Mouse (Mus musculus): ENCODE measurements around the gene Copb2. TPM values are rescaled to one million over a fixed set of nuclear protein-coding genes. Genes with fewer than 3 reads are reported as not detected.

Gene Copb2
- polyA plus RNA-seq, 1 experiment from 2014 or later: 175 TPM

DNA sequence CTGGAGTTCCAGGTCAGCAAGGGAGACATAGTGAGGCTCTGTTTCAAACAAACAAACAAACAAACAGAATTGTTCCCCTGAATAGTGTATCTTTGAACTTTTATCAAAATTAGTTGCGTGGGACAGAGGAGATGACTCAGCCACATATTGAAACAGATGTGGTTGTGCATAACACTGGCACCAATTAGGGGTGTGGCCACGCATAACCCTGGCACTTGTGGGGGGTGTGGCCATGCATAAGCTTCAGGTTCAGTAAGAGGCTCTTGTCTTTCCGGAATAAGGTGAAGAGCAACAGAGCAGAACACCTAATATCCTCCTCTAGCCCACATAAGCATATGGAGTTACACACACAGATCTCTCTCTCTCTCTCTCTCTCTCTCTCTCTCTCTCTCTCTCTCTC lies 19.5 kb upstream of the Copb2 start:
- Histone ChIP-seq H3K9ac (no peak overlapping the region), H3K4me1 (no peaks in the 10 kb centered on the region), H3K27ac (no peak overlapping the region), H3K36me3 (no peaks in the 10 kb centered on the region), H3K9me3 (replicated peaks) (no peaks in the 10 kb centered on the region), H3K4me2 (replicated peaks) (no peak overlapping the region), H3K27me3 (peaks cover 9% of the 10 kb centered on the region; the same call in 1 of the 2 replicates), H3K4me3 (no peak overlapping the region)
- ATAC-seq (ENCODE audit: low FRiP score): no peak
- 82% methylated on average over 3 of the region's 3 CpGs for WGBS

DNA sequence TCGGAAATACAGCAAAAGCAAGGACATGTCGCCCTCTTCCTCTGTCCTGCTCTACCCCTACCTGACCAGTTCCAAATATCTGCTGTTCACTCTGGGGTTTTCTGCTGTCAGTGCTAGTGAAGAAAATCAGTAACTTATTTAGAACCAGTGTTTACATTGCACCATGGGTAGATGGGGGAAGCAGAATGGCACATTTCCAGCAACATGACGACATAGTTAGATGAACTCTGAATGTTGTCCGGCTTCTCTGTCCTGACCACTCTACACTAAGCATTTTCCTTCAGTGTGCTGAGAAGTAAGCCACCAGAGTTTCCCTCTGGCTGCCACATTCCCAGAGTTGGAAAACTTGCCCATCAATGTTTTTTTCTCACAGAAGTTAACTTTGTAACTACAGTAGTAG lies 20.3 kb downstream of the Copb2 start:
- ATAC-seq (ENCODE audit: low FRiP score): no peak
- no peaks in the 10 kb centered on the region for H3K9me3 ChIP-seq (replicated peaks)
- peaks cover 88% of the 10 kb centered on the region for H3K36me3 ChIP-seq
- H3K9ac ChIP-seq: no peak overlapping the region
- no peaks in the 10 kb centered on the region for H3K27me3 ChIP-seq
- WGBS: 94% methylated on average over 4 of the region's 4 CpGs
- H3K4me2 ChIP-seq (replicated peaks): no peak overlapping the region
- no peak overlapping the region for H3K27ac ChIP-seq
- H3K4me3 ChIP-seq: no peak overlapping the region
- H3K4me1 ChIP-seq: no peaks in the 10 kb centered on the region

DNA sequence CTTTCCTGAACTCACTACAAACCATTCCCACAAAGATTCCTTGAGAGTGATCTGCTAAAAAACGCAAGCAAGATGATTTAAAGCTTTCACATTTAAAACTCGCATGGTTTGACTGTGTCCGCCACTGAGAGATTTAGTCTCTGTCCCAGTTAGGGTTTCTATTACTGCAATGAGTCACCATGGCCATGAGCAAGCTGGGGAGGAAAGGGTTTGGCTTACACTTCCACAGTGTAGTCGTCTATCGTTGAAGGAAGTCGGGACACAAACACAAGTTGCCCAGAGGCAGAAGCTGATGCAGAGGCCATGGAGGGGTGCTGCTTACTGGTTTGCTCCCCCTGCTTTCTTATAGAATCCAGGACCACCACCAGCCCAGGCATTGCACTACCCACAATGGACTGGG lies 36.6 kb downstream of the Copb2 start:
- no peaks in the 10 kb centered on the region for H3K27me3 ChIP-seq
- H3K27ac ChIP-seq: no peak overlapping the region
- H3K9ac ChIP-seq: 0 out of 2 replicates have a peak overlapping the region, but pooled peaks have one; percentile 13
- H3K36me3 ChIP-seq: peaks cover 29% of the 10 kb centered on the region
- H3K9me3 ChIP-seq (replicated peaks): no peaks in the 10 kb centered on the region
- ATAC-seq (ENCODE audit: low FRiP score): no peak
- H3K4me3 ChIP-seq: peak overlapping the region; percentile 93; the same call in 1 of the 2 replicates
- 87% methylated on average over 6 of the region's 6 CpGs for WGBS
- peaks cover 14% of the 10 kb centered on the region for H3K4me1 ChIP-seq
- peak overlapping the region; percentile 96; the same call in 1 of the 2 replicates for H3K4me2 ChIP-seq (replicated peaks)

DNA sequence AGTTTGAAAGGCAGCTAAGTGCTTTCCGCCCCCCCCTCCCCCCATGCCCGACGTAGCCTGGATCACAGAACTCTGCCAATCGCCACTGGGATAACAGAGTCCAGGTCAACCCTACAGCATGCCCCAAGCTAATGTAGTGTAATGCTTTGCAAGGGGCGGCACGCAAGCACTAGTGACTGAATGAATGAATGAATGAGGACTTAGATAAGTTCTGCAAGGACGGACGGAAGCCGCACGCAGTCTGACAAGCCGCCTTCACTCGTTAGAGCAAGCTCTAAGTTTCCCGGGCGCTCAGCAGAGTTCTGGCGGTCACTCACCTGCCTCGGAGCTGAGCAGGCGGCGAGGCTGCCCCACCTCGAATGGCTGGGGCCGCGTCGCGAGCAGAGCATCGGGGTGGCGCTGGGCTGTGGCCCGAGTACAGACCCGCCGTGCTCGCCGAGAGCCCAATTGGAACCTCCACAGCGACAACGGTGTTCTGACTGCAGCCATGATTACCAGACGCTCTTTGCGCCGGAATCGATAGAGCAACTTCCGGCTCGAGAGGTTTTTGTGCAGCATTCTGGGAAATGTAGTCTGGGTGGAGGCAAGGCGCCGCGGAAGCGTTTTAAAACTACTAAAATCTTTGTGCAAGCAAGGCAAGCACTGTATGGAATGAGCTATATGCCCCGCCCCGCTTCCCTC lies 37.8 kb downstream of the Copb2 start, which contains the start of gene Mrps22:
TSS of gene Mrps22 (minus strand) at position 505 of the 681 bp plus-strand sequence.
- H3K9ac ChIP-seq: peak within 1 kb of the TSS; percentile 82
- peaks cover 14% of the 10 kb centered on the region for H3K4me1 ChIP-seq
- peaks cover 19% of the 10 kb centered on the region for H3K36me3 ChIP-seq
- ATAC-seq (ENCODE audit: low FRiP score): peak; percentile 94
- H3K4me2 ChIP-seq (replicated peaks): peak within 1 kb of the TSS; percentile 96
- H3K27ac ChIP-seq: peak within 1 kb of the TSS; percentile 60; the same call in 1 of the 2 replicates
- H3K9me3 ChIP-seq (replicated peaks): no peaks in the 10 kb centered on the region
- H3K27me3 ChIP-seq: no peaks in the 10 kb centered on the region
- peak within 1 kb of the TSS; percentile 93 for H3K4me3 ChIP-seq
- under 1% methylated on average over 44 of the region's 44 CpGs for WGBS

DNA sequence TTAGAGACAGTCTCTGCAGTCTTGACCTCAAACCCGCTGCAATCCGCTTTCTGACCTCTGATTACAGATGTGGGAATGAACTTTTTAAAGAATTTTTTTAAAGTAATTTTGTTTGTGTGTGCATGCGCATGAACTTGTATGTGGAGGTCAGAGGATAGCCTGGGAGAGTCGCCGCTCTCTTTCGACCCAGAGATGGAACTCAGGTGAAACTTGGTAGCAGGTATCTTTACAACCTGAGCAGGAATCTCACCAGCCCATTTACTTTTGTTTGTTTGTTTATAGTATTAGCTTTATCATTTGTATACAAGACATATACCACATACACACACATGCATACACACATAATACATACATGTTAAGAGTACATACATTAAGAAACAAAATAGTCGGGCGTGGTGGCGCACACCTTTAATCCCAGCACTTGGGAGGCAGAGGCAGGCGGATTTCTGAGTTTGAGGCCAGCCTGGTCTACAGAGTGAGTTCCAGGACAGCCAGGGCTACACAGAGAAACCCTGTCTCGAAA lies 38.4 kb downstream of the Copb2 start:
- peaks cover 13% of the 10 kb centered on the region for H3K36me3 ChIP-seq

DNA sequence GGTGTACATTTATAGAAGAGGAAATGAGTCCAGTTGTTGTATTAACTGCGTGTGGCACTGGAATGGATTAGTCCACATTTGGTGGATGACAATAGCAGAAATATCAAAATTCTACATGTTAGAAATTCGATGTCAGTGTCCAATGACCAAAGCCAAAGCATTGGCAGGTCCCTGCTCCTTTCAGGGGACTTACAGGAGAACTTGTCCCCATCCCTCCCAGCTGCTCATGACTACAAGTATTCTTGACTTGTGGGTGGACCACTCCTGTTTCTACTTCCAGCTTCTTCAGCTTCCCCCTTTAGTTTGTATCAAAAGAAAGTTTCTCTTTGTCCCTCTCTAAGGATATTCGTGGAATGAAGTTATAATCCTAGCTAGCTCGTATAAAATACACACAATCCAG lies 41.4 kb downstream of the Copb2 start:
- H3K9me3 ChIP-seq (replicated peaks): no peaks in the 10 kb centered on the region

More for the DNA sequence above, 38.4 kb downstream of the Copb2 start:
- Histone ChIP-seq H3K9me3 (replicated peaks) (no peaks in the 10 kb centered on the region), H3K9ac (no peak overlapping the region), H3K4me3 (peak overlapping the region; percentile 93), H3K27me3 (no peaks in the 10 kb centered on the region), H3K4me1 (peaks cover 14% of the 10 kb centered on the region), H3K27ac (no peak overlapping the region), H3K4me2 (replicated peaks) (peak overlapping the region; percentile 96)
- ATAC-seq (ENCODE audit: low FRiP score): peak; percentile 40
- 53% methylated on average over 11 of the region's 11 CpGs for WGBS

DNA sequence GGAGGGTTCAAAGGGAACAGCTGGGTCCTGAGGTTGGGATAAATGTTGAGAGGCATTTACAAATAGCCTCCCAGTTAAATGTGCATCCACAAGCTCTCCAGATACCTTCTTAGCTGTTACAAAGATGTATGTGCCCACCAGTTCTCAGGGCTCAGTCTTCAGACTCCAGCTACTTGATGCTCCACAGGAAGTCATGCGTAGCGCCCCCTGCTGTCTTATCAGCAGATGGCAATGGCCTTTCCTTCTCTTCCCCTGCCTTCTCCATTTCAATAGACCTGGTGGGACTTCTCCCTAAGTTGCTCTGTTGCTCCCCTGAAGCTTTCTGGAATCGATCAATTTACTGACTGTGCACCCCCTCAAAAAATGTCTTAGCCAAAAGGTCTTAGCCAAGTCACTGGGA lies 65.0 kb downstream of the Copb2 start:
- Histone ChIP-seq H3K4me3 (no peak overlapping the region), H3K9ac (no peak overlapping the region), H3K36me3 (no peaks in the 10 kb centered on the region), H3K27ac (no peak overlapping the region), H3K27me3 (0 out of 2 replicates have a peak, but pooled peaks cover 2% of the 10 kb centered on the region), H3K4me2 (replicated peaks) (no peak overlapping the region), H3K4me1 (peaks cover 6% of the 10 kb centered on the region; the same call in 1 of the 2 replicates), H3K9me3 (replicated peaks) (no peaks in the 10 kb centered on the region)
- WGBS: 44% methylated on average over 3 of the region's 3 CpGs
- no peak for ATAC-seq (ENCODE audit: low FRiP score)

More for the DNA sequence above, 41.4 kb downstream of the Copb2 start:
- Histone ChIP-seq H3K4me3 (no peak overlapping the region), H3K36me3 (no peaks in the 10 kb centered on the region), H3K4me2 (replicated peaks) (no peak overlapping the region), H3K4me1 (peaks cover 14% of the 10 kb centered on the region), H3K27me3 (no peaks in the 10 kb centered on the region), H3K9ac (no peak overlapping the region), H3K27ac (no peak overlapping the region)
- no peak for ATAC-seq (ENCODE audit: low FRiP score)
- 79% methylated on average over 4 of the region's 4 CpGs for WGBS

DNA sequence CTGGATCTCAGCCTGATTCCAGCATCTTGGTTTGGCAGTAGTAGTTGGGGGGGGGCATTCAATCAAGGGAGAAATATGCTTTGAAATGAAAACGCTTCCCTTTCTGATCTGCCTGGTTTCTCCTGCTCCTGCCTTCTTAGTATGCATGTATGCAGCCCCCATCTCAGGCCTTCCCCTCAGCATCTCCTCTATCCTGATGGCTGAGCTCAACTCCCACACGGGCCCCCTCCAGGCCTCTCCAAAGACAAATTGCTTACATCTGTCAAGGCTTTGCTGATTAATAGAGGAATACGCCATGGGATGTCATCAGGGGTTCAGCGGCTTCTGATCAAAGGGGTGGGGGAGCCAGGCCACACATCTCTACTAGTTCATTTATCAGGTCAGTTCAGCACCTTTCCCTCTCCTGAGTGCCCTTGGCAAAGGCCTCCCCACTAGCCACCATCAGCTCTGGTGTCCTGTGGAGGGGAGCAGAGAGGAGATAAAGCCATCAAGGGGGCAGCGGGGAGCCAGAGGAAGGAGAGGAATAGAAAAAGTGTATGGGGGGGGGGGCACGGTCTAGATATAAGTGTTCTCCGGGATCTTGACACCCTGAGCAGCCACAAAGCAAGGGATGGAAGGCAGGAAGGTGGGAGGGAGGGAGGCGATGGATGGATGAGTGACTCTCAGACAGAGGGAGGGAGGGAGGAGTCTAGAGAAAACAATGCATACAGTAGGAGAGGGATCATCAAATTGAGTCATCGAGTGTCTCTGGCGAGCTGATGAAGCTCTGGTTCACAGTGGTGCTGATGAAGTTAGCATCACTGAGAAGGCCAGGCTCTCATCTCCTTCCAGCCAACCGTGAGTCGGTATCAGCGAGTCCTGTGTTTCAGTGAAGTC lies 70.0 kb downstream of the Copb2 start:
- Histone ChIP-seq H3K27ac (no peak overlapping the region), H3K27me3 (no peaks in the 10 kb centered on the region), H3K4me1 (peaks cover 9% of the 10 kb centered on the region; the same call in 1 of the 2 replicates), H3K9ac (no peak overlapping the region), H3K4me2 (replicated peaks) (no peak overlapping the region), H3K4me3 (no peak overlapping the region), H3K36me3 (no peaks in the 10 kb centered on the region), H3K9me3 (replicated peaks) (no peaks in the 10 kb centered on the region)
- no peak for ATAC-seq (ENCODE audit: low FRiP score)
- 72% methylated on average over 13 of the region's 13 CpGs for WGBS

Other genes with a start within 250 kb of the Copb2 start
- gene Rbp1, start 140.8 kb upstream of the Copb2 start, polyA plus RNA-seq (2016; fragmentation: Nextera tagmentation; extraction: Ambion mirVana): 53.2 and 57.8 TPM in 2 replicates
- 0.67 and 1.1 TPM in 2 replicates for gene Rbp2, start 77.6 kb upstream of the Copb2 start, polyA plus RNA-seq (2016; fragmentation: Nextera tagmentation; extraction: Ambion mirVana)
- 58.5 and 60.7 TPM in 2 replicates for gene Mrps22, start 37.9 kb downstream of the Copb2 start, polyA plus RNA-seq (2016; fragmentation: Nextera tagmentation; extraction: Ambion mirVana)